Comparison of ENCODE assay signal across 6 mouse cellular contexts in genomic region chr5:10088172-10088571, GRCm38 (mm10).
A peak's percentile ranks its signal among the peaks of the same experiment; 100 is the strongest.
DNase-seq lines count a peak whose midpoint lies in the region; ATAC-seq and TF ChIP-seq lines count a peak whose summit lies in the region.
"Not testable (repeated sequence)": the region's sequence is repeated elsewhere in the genome, so short reads cannot be mapped to it uniquely, and the experiment has no call there.

No protein-coding gene starts in this region.

- H3K4me2 ChIP-seq in forebrain, embryonic 11.5 days (ENCODE audit: low read depth, low read length, severe bottlenecking); forebrain, embryonic 14.5 days (ENCODE audit: low read length); midbrain, embryonic 11.5 days; midbrain, embryonic 13.5 days (replicated peaks); midbrain, embryonic 15.5 days; midbrain, postnatal 0 days (ENCODE audit: low read depth, low read length, poor library complexity, severe bottlenecking): not testable (repeated sequence)

- H3K4me1 ChIP-seq in forebrain, embryonic 11.5 days (replicated peaks; ENCODE audit: control insufficient read depth, insufficient read depth, low read length); forebrain, embryonic 14.5 days (ENCODE audit: control insufficient read depth, insufficient read depth, low read length); midbrain, embryonic 11.5 days (ENCODE audit: control insufficient read depth, insufficient read depth, low read length); midbrain, embryonic 13.5 days (replicated peaks); midbrain, embryonic 15.5 days; midbrain, postnatal 0 days (ENCODE audit: insufficient read depth, low read length): not testable (repeated sequence)

- H3K9me3 ChIP-seq in forebrain, embryonic 11.5 days (ENCODE audit: control insufficient read depth, low read length); forebrain, embryonic 14.5 days (replicated peaks; ENCODE audit: control insufficient read depth, low read length); midbrain, embryonic 11.5 days (ENCODE audit: control insufficient read depth, low read length); midbrain, embryonic 13.5 days; midbrain, embryonic 15.5 days; midbrain, postnatal 0 days (ENCODE audit: low read length): not testable (repeated sequence)

- not testable (repeated sequence) for TF ChIP-seq CTCF in midbrain, postnatal 0 days (IDR thresholded peaks at IDR 0.05)

- ATAC-seq in forebrain, embryonic 11.5 days (replicated peaks; ENCODE audit: low FRiP score), result 0 out of 2 replicates have a peak, but pooled peaks have one; percentile 61
- peak; percentile 46; the same call in 1 of the 2 replicates for ATAC-seq in forebrain, embryonic 14.5 days
- peak; percentile 71 for ATAC-seq in midbrain, embryonic 11.5 days (ENCODE audit: low FRiP score)
- ATAC-seq in midbrain, embryonic 13.5 days, result peak; percentile 90
- peak; percentile 92 for ATAC-seq in midbrain, embryonic 15.5 days (replicated peaks)
- 0 out of 2 replicates have a peak, but pooled peaks have one; percentile 49 for ATAC-seq in midbrain, postnatal 0 days (ENCODE audit: low FRiP score)

- H3K4me3 ChIP-seq in forebrain, embryonic 11.5 days (ENCODE audit: low read depth, low read length); forebrain, embryonic 14.5 days (ENCODE audit: low read depth, low read length); midbrain, embryonic 11.5 days (ENCODE audit: low read depth, low read length); midbrain, embryonic 13.5 days (replicated peaks); midbrain, embryonic 15.5 days; midbrain, postnatal 0 days (ENCODE audit: low read depth, low read length): not testable (repeated sequence)

- DNase-seq in forebrain, embryonic 11.5 days (ENCODE audit: low spot score); midbrain, embryonic 11.5 days (ENCODE audit: low spot score, missing footprints); midbrain, postnatal 0 days (ENCODE audit: low spot score): not testable (repeated sequence)
- peak; percentile 3 for DNase-seq in forebrain, embryonic 14.5 days (ENCODE audit: low spot score)

- not testable (repeated sequence) for H3K9ac ChIP-seq in forebrain, embryonic 11.5 days (ENCODE audit: low read length); forebrain, embryonic 14.5 days (ENCODE audit: low read length); midbrain, embryonic 11.5 days (ENCODE audit: low read length); midbrain, embryonic 13.5 days (replicated peaks); midbrain, embryonic 15.5 days; midbrain, postnatal 0 days (replicated peaks; ENCODE audit: low read length, poor library complexity, severe bottlenecking)

- H3K36me3 ChIP-seq in forebrain, embryonic 11.5 days (ENCODE audit: control insufficient read depth, insufficient read depth, low read length); forebrain, embryonic 14.5 days (ENCODE audit: control insufficient read depth, insufficient read depth, low read length); midbrain, embryonic 11.5 days (ENCODE audit: control insufficient read depth, insufficient read depth, low read length); midbrain, embryonic 13.5 days; midbrain, embryonic 15.5 days (replicated peaks); midbrain, postnatal 0 days (ENCODE audit: insufficient read depth, low read length): not testable (repeated sequence)

- H3K27ac ChIP-seq in forebrain, embryonic 11.5 days (ENCODE audit: low read depth, low read length); forebrain, embryonic 14.5 days (ENCODE audit: low read depth, low read length); midbrain, embryonic 11.5 days (ENCODE audit: low read depth, low read length); midbrain, embryonic 13.5 days; midbrain, embryonic 15.5 days; midbrain, postnatal 0 days (ENCODE audit: low read depth, low read length): not testable (repeated sequence)

- WGBS in forebrain, embryonic 11.5 days, result 66% methylated on average over 3 of the region's 3 CpGs
- WGBS in forebrain, embryonic 14.5 days, result 63% methylated on average over 3 of the region's 3 CpGs
- WGBS in midbrain, embryonic 11.5 days, result 44% methylated on average over 3 of the region's 3 CpGs
- 16% methylated on average over 3 of the region's 3 CpGs for WGBS in midbrain, embryonic 13.5 days
- 22% methylated on average over 3 of the region's 3 CpGs for WGBS in midbrain, embryonic 15.5 days
- WGBS in midbrain, postnatal 0 days, result 13% methylated on average over 3 of the region's 3 CpGs

- H3K27me3 ChIP-seq in forebrain, embryonic 11.5 days (ENCODE audit: control insufficient read depth, insufficient read depth, low read length); forebrain, embryonic 14.5 days (replicated peaks; ENCODE audit: control insufficient read depth, insufficient read depth, low read length); midbrain, embryonic 11.5 days (ENCODE audit: control insufficient read depth, insufficient read depth, low read length); midbrain, embryonic 13.5 days; midbrain, embryonic 15.5 days (replicated peaks); midbrain, postnatal 0 days (ENCODE audit: insufficient read depth, low read length): not testable (repeated sequence)
